Mouse (Mus musculus): ENCODE measurements around the gene Ppp4r4.
"Not testable (repeated sequence)": the region's sequence is repeated elsewhere in the genome, so short reads cannot be mapped to it uniquely, and the experiment has no call there.

The Ppp4r4 gene

GRCm38 (mm10) chr12:103643818-103644217, 111.7 kb downstream of the Ppp4r4 start:
- DNase-seq, result no peak

GRCm38 (mm10) chr12:103644601-103645000, 112.5 kb downstream of the Ppp4r4 start:
- DNase-seq, result no peak

GRCm38 (mm10) chr12:103646314-103646713, 114.2 kb downstream of the Ppp4r4 start:
- DNase-seq, result no peak

GRCm38 (mm10) chr12:103653836-103654235, 121.8 kb downstream of the Ppp4r4 start:
- no peak for DNase-seq

- DNase-seq, result no peak
These were observed 123.3 kb downstream of the Ppp4r4 start for GRCm38 (mm10) chr12:103655123-103656044.

- no peak for DNase-seq
These were observed 125.0 kb downstream of the Ppp4r4 start, which contains the start of gene Serpina6 for GRCm38 (mm10) chr12:103656848-103657626. Gene Serpina6, minus strand, starts transcription at chr12:103657212.

- DNase-seq, result no peak
These were observed 125.9 kb downstream of the Ppp4r4 start for GRCm38 (mm10) chr12:103657991-103658390.

- DNase-seq, result no peak
These were observed 127.1 kb downstream of the Ppp4r4 start for GRCm38 (mm10) chr12:103659171-103659570.

- DNase-seq, result peak in 1 of 2 experiments; percentile 5
These were observed 128.0 kb downstream of the Ppp4r4 start for GRCm38 (mm10) chr12:103660076-103660475.

- DNase-seq, result not testable (repeated sequence)
These were observed 130.0 kb downstream of the Ppp4r4 start for GRCm38 (mm10) chr12:103662053-103662452.
